Comparison of ENCODE assay signal across 22 mouse cellular contexts in the genomic region with DNA sequence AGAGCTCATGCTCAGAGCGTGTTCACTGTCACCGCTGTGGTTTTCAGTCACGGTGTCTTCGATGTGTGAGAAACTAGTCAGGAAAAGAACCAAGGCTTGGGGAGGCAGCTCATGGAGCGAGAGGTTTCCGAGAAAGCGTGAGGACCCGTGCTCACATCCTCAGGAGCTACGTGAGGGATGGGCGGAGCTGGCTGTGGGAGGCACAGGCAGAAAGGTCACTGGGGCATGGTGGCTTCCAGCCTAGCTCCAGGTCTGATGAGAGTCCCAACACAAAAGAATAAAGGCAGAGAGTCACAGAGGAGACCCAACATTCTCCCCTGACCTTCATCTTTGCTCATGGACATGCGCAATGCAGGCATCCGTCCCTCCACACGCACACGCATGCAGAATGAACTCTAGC. TPM values are rescaled to one million over a fixed set of nuclear protein-coding genes. Genes with fewer than 3 reads are reported as not detected.
A peak's percentile ranks its signal among the peaks of the same experiment; 100 is the strongest.
DNase-seq lines count a peak whose midpoint lies in the region; ATAC-seq lines count a peak whose summit lies in the region.
"Had no signal": no experiment of that assay in that cellular context is flagged by ENCODE, and none has a peak within 500 bp of the region (broad histone marks: within the 10 kb centered on the region; RNA-seq: fewer than 3 reads in every experiment).

No protein-coding gene starts in this region.

- H3K36me3 ChIP-seq in heart, embryonic 16.5 days (ENCODE audit: control insufficient read depth, insufficient read depth), result peaks cover 18% of the 10 kb centered on the region; the same call in 1 of the 2 replicates
- H3K36me3 ChIP-seq in heart, embryonic 10.5 days, result peaks cover 46% of the 10 kb centered on the region

- no peak overlapping the region for H3K27ac ChIP-seq in heart, embryonic 16.5 days (ENCODE audit: low read length)
- no peak overlapping the region for H3K27ac ChIP-seq in heart, embryonic 10.5 days
- H3K27ac ChIP-seq: embryonic facial prominence, embryonic 13.5 days; forebrain, embryonic 12.5 days; hindbrain, embryonic 12.5 days had no signal

- H3K9me3 ChIP-seq in heart, embryonic 16.5 days (replicated peaks; ENCODE audit: control insufficient read depth, low read length), result no peaks in the 10 kb centered on the region
- no peaks in the 10 kb centered on the region for H3K9me3 ChIP-seq in heart, embryonic 10.5 days
- H3K9me3 ChIP-seq: embryonic facial prominence, embryonic 13.5 days; forebrain, embryonic 12.5 days; heart, embryonic 13.5 days; hindbrain, embryonic 12.5 days had no signal

- no peaks in the 10 kb centered on the region for H3K27me3 ChIP-seq in heart, embryonic 16.5 days (ENCODE audit: control insufficient read depth, insufficient read depth, low read length)
- no peaks in the 10 kb centered on the region for H3K27me3 ChIP-seq in heart, embryonic 10.5 days (ENCODE audit: insufficient read depth, poor library complexity, severe bottlenecking)
- H3K27me3 ChIP-seq: embryonic facial prominence, embryonic 13.5 days; forebrain, embryonic 12.5 days; heart, embryonic 13.5 days; hindbrain, embryonic 12.5 days had no signal

- H3K4me1 ChIP-seq in heart, embryonic 16.5 days (ENCODE audit: control insufficient read depth, insufficient read depth, low read length), result no peaks in the 10 kb centered on the region
- H3K4me1 ChIP-seq in heart, embryonic 10.5 days, result no peaks in the 10 kb centered on the region
- H3K4me1 ChIP-seq: embryonic facial prominence, embryonic 13.5 days had no signal

- H3K4me3 ChIP-seq in heart, embryonic 16.5 days (ENCODE audit: low read length), result no peak overlapping the region
- no peak overlapping the region for H3K4me3 ChIP-seq in heart, embryonic 10.5 days
- H3K4me3 ChIP-seq: embryonic facial prominence, embryonic 13.5 days; forebrain, embryonic 12.5 days; heart, embryonic 13.5 days; hindbrain, embryonic 12.5 days had no signal

- 0 out of 2 replicates have a peak, but pooled peaks have one; percentile 10 for ATAC-seq in heart, embryonic 16.5 days (replicated peaks; ENCODE audit: extremely low read depth, insufficient read depth, low FRiP score)
- ATAC-seq in frontal cortex, adult (ENCODE audit: low TSS enrichment), result no peak
- no peak for ATAC-seq in granulocyte monocyte progenitor cell, adult 5-6 weeks (replicated peaks; ENCODE audit: poor library complexity, severe bottlenecking)
- ATAC-seq: activated CD4-positive, CD25-positive, alpha-beta regulatory T cell, adult 4 months; CD4-positive, CD25-positive, alpha-beta regulatory T cell, adult 4 months; forebrain, embryonic 16.5 days had no signal

- no peak overlapping the region for H3K4me2 ChIP-seq in heart, embryonic 16.5 days (ENCODE audit: low read depth, low read length)
- H3K4me2 ChIP-seq: embryonic facial prominence, embryonic 13.5 days; forebrain, embryonic 12.5 days; heart, embryonic 13.5 days; hindbrain, embryonic 12.5 days had no signal

- H3K9ac ChIP-seq in heart, embryonic 16.5 days (ENCODE audit: low read length), result no peak overlapping the region
- H3K9ac ChIP-seq: embryonic facial prominence, embryonic 13.5 days; forebrain, embryonic 12.5 days; heart, embryonic 13.5 days; hindbrain, embryonic 12.5 days had no signal

- 82% methylated on average over 14 of the region's 14 CpGs for WGBS in heart, embryonic 16.5 days
- WGBS in heart, embryonic 10.5 days, result 74% methylated on average over 14 of the region's 14 CpGs

- no peak for DNase-seq in heart, embryonic 10.5 days (ENCODE audit: low spot score)
- DNase-seq in ES-CJ7 (ENCODE audit: low read depth, low spot score), result peak; percentile 50
- DNase-seq in kidney, adult 9 months, result peak; percentile 37
- DNase-seq in kidney, postnatal 36 days, result peak; percentile 46 to 55
- DNase-seq: adrenal gland, postnatal 14 days; B cell, adult 2 months; cerebellum, adult 18-20 months; cerebellum, adult 9-11 months; cerebellum, postnatal 36 days; gastrocnemius, postnatal 14 days; heart, postnatal 10 days; heart, postnatal 4 days had no signal

RNA-seq across cellular contexts. Expression of gene Vps35l, which starts 24.7 kb away (rescaled TPM):
- polyA plus RNA-seq in heart, embryonic 16.5 days (2015; fragmentation: Nextera tagmentation; extraction: Ambion mirVana), result 48.8 and 49.4 TPM in 2 replicates
- 52.3 and 56.3 TPM in 2 replicates for polyA plus RNA-seq in heart, embryonic 10.5 days (2016; fragmentation: Nextera tagmentation; extraction: Ambion mirVana)
- total RNA-seq in granulocyte monocyte progenitor cell, adult 5-6 weeks (2014; fragmentation: Nextera tagmentation), result 72.4 and 76.4 TPM in 2 replicates
- 45.1 and 57.0 TPM in 2 replicates for total RNA-seq in granulocyte monocyte progenitor cell, adult 5-6 weeks (2017)

RNA-seq across cellular contexts. Expression of gene Ccp110, which starts 52.4 kb away (rescaled TPM):
- polyA plus RNA-seq in heart, embryonic 16.5 days (2015; fragmentation: Nextera tagmentation; extraction: Ambion mirVana), result 7.4 and 8.5 TPM in 2 replicates
- 10.2 and 11.3 TPM in 2 replicates for polyA plus RNA-seq in heart, embryonic 10.5 days (2016; fragmentation: Nextera tagmentation; extraction: Ambion mirVana)
- total RNA-seq in granulocyte monocyte progenitor cell, adult 5-6 weeks (2014; fragmentation: Nextera tagmentation), result 14.8 and 26.8 TPM in 2 replicates
- 19.8 and 20.7 TPM in 2 replicates for total RNA-seq in granulocyte monocyte progenitor cell, adult 5-6 weeks (2017)

RNA-seq across cellular contexts. Expression of gene Gde1, which starts 59.1 kb away (rescaled TPM):
- 86.3 and 86.5 TPM in 2 replicates for polyA plus RNA-seq in heart, embryonic 16.5 days (2015; fragmentation: Nextera tagmentation; extraction: Ambion mirVana)
- polyA plus RNA-seq in heart, embryonic 10.5 days (2016; fragmentation: Nextera tagmentation; extraction: Ambion mirVana), result 64.6 and 64.9 TPM in 2 replicates
- total RNA-seq in granulocyte monocyte progenitor cell, adult 5-6 weeks (2014; fragmentation: Nextera tagmentation), result 33.9 and 35.5 TPM in 2 replicates
- 36.2 and 37.8 TPM in 2 replicates for total RNA-seq in granulocyte monocyte progenitor cell, adult 5-6 weeks (2017)
